Mouse (Mus musculus): ENCODE results near the gene Gse1.

The Gse1 gene

DNA sequence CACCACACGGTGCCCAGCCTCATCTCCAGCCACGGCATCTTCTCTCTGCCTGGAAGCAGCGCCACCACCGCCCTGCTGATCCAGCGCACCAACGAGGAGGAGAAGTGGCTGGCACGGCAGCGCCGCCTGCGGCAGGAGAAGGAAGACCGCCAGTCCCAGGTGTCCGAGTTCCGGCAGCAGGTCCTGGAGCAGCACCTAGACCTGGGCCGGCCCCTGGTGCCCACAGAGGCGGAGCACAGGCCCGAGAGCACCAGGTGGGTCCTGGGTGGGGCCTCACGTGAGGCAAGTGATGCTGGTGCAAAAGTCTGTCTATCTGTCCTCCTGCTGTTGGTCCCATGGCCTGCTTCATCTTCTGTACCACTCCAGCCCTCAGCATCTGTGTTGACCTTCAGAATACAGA is 340.9 kb downstream of the Gse1 start:
- no peak for DNase-seq (ENCODE audit: low spot score in 2 of 2)

DNA sequence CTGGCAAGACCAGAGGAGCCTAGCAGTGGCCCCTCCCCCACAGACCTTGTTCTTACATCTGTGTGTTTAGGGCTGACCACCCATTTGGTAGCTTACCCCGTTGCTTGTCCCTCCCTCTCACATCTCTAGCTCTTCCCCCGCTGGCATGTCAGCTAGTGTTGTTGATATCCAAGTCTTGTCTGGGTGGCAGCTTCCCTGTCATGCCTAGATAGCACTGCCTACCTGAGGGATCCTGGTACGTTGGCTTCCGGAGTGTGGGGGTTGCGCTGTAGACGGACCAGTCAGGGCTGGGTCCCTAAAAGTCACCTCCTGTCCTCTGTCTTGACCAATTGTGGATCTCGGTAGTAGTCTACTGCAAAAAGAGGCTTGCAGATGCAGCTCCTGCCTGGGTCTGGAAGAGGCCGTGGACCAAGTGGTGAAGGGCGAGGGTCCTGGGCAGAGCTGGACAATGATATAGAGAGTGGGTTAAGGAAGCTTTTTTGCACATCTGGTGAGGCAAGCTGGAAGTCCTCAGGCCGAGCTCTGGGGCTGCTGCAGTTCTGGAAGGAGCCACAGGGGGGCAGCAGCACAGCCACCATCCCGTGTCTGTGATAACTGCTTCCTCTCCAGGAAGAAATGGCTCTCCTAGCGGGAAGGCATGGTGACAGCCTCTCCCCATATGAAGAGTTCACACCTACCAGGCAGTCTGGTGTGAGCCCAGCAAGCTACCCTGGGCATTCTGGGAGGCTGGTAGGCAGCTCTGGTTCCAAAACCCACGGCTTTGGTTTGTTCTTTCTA is 341.9 kb downstream of the Gse1 start:
- peak in 1 of 2 experiments; percentile 82 for DNase-seq (ENCODE audit: low spot score in 2 of 2)

- no peak for DNase-seq (ENCODE audit: low spot score in 2 of 2)
Measured at GRCm38 (mm10) chr8:120571561-120571960, 343.3 kb downstream of the Gse1 start.

- peak in 1 of 2 experiments; percentile 79 for DNase-seq (ENCODE audit: low spot score in 2 of 2)
Measured at GRCm38 (mm10) chr8:120572534-120572933, 344.3 kb downstream of the Gse1 start.

GRCm38 (mm10) chr8:120573866-120574265 is 345.6 kb downstream of the Gse1 start:
- no peak for DNase-seq (ENCODE audit: low spot score in 2 of 2)

GRCm38 (mm10) chr8:120574941-120575340 is 346.7 kb downstream of the Gse1 start:
- no peak for DNase-seq (ENCODE audit: low spot score in 2 of 2)

DNA sequence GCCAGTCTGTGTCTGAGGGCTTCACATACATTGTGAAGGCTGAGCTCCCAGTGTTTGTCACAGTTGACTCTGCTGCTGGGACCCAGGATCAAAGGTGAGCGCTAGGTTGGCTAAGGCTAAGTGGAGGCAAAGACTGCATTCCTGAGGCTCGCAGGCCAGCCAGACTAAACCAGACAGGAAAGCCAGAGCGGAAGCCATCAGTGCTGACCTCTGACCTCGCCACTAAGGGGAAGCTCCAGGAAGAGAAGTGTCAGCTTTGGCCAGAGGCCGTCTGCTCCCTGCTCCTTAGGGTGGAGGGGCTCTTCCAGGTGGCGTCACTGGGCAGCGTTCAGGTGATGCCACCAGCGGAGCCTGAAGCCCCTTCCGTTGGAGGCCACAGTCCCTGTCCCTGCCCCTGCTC is 347.5 kb downstream of the Gse1 start:
- no peak for DNase-seq (ENCODE audit: low spot score in 2 of 2)

- DNase-seq (ENCODE audit: low spot score in 2 of 2): no peak
Measured at GRCm38 (mm10) chr8:120577821-120578220, 349.6 kb downstream of the Gse1 start.

GRCm38 (mm10) chr8:120580336-120581000 is 352.2 kb downstream of the Gse1 start:
- DNase-seq (ENCODE audit: low spot score in 2 of 2): no peak

GRCm38 (mm10) chr8:120581329-120581728 is 353.1 kb downstream of the Gse1 start:
- DNase-seq (ENCODE audit: low spot score in 2 of 2): no peak

DNA sequence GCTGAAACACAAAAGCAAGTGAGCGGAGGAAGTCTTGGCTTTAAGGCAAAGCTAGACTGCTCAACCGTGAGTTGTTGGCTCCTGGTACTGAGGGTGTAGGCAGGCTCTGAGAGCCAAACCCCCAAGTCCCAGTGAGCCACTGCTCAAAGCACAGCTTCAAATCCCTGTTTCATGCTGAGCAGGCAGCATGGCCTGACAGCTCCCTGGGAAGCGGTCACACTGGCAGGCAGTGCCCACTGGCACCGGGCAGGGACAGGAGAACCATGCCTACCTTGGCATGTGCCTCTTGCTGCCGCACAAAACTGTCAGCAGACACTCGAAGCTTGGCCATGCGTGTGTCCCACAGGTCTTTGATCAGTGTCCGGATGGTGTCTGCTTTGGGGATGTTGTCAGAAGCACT is 353.6 kb downstream of the Gse1 start:
- DNase-seq (ENCODE audit: low spot score in 2 of 2): no peak

- no peak for DNase-seq (ENCODE audit: low spot score in 2 of 2)
Measured at GRCm38 (mm10) chr8:120585521-120585920, 357.3 kb downstream of the Gse1 start.

GRCm38 (mm10) chr8:120588908-120589771 is 360.9 kb downstream of the Gse1 start, which contains the start of gene Gins2:
Gins2 (minus strand) TSS chr8:120589304.
- DNase-seq (ENCODE audit: low spot score in 2 of 2): peak; percentile 99 to 100

DNA sequence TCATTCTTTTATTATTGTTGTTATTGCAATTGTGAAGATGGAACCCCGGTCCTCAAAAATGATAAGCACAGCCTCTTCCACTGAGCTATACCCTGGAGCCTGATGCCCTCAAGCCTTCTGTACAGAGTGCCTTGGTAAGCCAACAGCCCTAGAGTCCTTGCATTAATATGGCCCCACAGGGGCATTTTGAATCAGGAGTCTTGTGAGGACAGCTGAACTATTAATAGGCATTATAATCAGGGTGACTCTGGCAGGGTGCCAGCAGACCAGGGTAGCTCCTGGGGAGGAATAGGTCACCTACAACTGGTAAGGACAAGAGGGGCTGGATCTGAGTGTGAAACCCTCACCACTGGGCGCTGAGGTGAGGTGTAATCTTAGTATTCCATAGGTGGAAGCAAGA is 361.7 kb downstream of the Gse1 start:
- DNase-seq (ENCODE audit: low spot score in 2 of 2): no peak

DNA sequence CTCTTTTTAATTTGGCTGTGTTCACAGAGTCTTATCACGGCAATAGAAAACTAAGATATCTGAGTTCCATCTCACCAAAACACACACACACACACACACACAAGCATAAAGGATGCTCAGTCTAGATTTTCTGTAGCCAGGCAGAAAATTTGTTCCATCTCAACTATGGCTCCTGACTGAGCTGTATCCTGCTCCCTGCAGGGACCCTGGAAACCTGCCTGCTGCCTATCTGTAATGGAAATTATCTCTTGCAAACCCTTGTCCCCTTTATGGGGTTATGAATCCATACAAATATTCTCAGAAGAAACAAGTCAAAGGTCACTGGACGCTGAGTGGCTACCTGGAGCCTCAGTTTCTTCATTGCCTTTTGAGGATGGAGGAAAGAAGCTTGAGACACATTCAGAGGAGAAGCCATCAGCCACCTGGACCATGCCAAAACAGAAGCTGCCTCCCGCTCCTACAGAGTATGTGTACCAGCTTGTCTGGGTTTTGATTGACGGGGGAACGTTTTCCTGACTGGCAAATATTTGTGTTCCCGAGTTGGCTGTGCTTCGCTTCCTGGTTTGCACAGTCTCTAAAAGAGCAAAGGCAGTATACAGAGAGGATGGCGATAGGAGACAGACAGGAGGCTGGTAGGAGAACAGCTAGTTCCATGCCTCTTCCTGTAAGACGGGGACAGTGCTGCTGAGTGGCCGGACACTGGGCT is 363.5 kb downstream of the Gse1 start:
- DNase-seq (ENCODE audit: low spot score in 2 of 2): no peak

DNA sequence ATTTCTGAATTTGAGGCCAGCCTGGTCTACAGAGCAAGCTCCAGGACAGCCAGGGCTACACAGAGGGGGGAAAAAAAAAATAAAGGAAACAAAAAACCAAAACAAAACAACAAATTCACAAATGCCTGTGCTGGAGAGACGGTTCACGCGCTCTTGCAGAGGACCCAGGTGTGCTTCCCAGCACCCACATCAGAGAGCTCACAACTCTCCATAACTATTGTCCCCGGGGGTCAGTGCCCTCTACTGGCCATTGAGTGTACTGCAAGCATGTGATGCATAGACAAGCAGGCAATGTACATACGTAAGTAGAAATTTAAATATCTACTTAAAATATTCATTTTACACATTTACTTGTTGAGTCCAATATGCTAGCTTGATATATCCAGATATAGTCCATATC is 366.3 kb downstream of the Gse1 start:
- no peak for DNase-seq (ENCODE audit: low spot score in 2 of 2)

DNA sequence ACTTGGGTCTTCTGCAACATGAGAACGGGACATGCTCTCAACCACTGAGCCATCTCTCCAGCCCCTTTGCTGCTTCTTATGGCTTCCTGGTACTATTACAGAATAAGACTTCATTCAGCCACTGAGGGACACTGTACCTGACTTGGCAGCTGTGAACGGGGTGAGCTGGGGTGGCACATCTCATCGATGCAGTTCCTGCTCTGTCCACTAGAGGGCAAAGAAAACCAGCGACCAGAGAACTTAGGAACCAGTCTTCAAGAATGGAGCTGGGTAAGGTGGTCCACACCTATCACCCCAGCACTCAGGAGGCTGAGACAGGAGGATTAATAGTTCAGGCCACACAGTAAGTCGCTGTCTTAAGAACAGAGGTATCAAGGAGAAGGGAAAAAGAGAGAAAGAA is 367.7 kb downstream of the Gse1 start:
- peak in 1 of 2 experiments; percentile 55 for DNase-seq (ENCODE audit: low spot score in 2 of 2)

DNA sequence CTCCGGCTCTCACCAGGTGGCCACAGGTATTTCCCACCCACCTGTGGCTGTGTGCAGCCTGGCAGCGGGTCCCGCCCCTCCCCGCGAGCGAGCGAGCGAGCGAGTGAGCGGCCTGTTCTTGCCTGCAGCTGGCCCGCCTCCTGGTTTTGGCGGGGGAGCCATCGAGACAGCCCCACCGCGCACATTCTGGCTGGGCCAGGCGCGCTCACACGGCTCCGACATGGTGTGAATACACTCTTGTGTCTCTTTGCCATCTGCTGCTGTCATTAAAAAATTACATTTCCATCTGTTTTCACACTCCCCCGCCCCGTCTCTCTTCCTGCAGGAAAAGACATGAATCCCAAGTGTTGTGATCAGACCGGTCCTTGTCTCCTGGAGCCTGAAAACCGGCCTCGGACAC is 370.3 kb downstream of the Gse1 start:
- DNase-seq (ENCODE audit: low spot score in 2 of 2): peak; percentile 75 to 90

GRCm38 (mm10) chr8:120599504-120599903 is 371.2 kb downstream of the Gse1 start:
- DNase-seq (ENCODE audit: low spot score in 2 of 2): peak in 1 of 2 experiments; percentile 83

GRCm38 (mm10) chr8:120602672-120603071 is 374.4 kb downstream of the Gse1 start:
- no peak for DNase-seq (ENCODE audit: low spot score in 2 of 2)

GRCm38 (mm10) chr8:120607460-120607859 is 379.2 kb downstream of the Gse1 start:
- no peak for DNase-seq (ENCODE audit: low spot score in 2 of 2)

DNA sequence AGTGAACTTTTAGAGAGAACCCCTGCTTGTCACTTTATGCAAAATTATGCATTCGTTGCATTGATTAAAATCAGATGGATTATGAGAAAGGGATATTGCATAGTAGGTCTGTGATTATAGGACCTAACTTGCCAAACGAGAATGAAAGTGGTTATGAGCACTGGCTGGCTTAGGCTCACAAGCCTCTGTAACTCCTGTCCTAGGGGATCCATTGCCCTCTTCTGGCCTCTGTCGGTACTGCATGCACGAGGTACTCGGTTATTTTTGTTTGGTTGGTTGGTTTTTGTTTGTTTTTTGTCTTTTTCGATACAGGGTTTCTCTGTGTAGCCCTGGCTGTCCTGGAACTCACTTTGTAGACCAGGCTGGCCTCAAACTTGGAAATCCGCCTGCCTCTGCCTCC is 379.6 kb downstream of the Gse1 start:
- DNase-seq (ENCODE audit: low spot score in 2 of 2): peak in 1 of 2 experiments; percentile 86
